Mouse (Mus musculus) kidney, embryonic 16.5 days (tissue): Measurements from ENCODE around the gene Arfip1. TPM values are rescaled to one million over a fixed set of nuclear protein-coding genes. Genes with fewer than 3 reads are reported as not detected.
A peak's percentile ranks its signal among the peaks of the same experiment; 100 is the strongest.
"Not testable (repeated sequence)": the region's sequence is repeated elsewhere in the genome, so short reads cannot be mapped to it uniquely, and the experiment has no call there.

Source experiments
- ATAC-seq: fragments of 200-750 bp; cut with Nextera tagmentation; 2 replicates; pipeline ENCODE4 v1.8.0; 2017; ENCODE audit warnings: moderate TSS enrichment; ENCODE audit not compliant: low FRiP score, low TSS enrichment
- H3K27ac ChIP-seq: fragments of 300-500 bp; sonication (generic); 2 replicates; pipeline ENCODE4 v1.5.1; 2014; ENCODE audit warnings: low read length
- H3K27me3 ChIP-seq: fragments of 300-500 bp; sonication (generic); 2 replicates; pipeline ENCODE4 v1.6.1; 2014; ENCODE audit warnings: low read length, control low read depth, mixed read lengths; ENCODE audit not compliant: insufficient read depth
- H3K36me3 ChIP-seq: fragments of 300-500 bp; sonication (generic); 2 replicates; pipeline ENCODE4 v1.6.1; 2014; ENCODE audit warnings: low read length, control low read depth, mixed read lengths; ENCODE audit not compliant: insufficient read depth
- H3K4me1 ChIP-seq: fragments of 300-500 bp; sonication (generic); 2 replicates; pipeline ENCODE4 v1.6.1; 2014; ENCODE audit warnings: low read length, control low read depth, mixed read lengths; ENCODE audit not compliant: insufficient read depth
- H3K4me2 ChIP-seq: fragments of 300-500 bp; sonication (generic); replicated peaks from 2 replicates; pipeline ENCODE4 v1.6.1; 2014; ENCODE audit warnings: low read depth, low read length
- H3K4me3 ChIP-seq: fragments of 300-500 bp; sonication (generic); 2 replicates; pipeline ENCODE4 v1.5.1; 2014; ENCODE audit warnings: mild to moderate bottlenecking, low read length
- H3K9ac ChIP-seq: fragments of 300-500 bp; sonication (generic); replicated peaks from 2 replicates; pipeline ENCODE4 v1.6.1; 2014; ENCODE audit warnings: low read length
- H3K9me3 ChIP-seq: fragments of 300-500 bp; sonication (generic); 2 replicates; pipeline ENCODE4 v1.6.1; 2016; ENCODE audit warnings: low read length, control low read depth
- WGBS: fragments of 180-500 bp; shearing (Covaris S2); extraction: QIAGEN DNeasy Blood & Tissue Kit; methylation state at CpG from one replicate; pipeline ENCODE4 v1.1.7; 2014; 5-methylcytosine and 5-hydroxymethylcytosine counted together
- polyA plus RNA-seq: library from polyadenylated mRNA; unstranded; fragments of >200 nt; fragmentation: Nextera tagmentation; extraction: Ambion mirVana; gene quantifications from 2 replicates; pipeline ENCODE4 v1.2.1, GENCODE M21; 2015

The Arfip1 gene
- polyA plus RNA-seq, 1 experiment from 2014 or later: 51.5 TPM

DNA sequence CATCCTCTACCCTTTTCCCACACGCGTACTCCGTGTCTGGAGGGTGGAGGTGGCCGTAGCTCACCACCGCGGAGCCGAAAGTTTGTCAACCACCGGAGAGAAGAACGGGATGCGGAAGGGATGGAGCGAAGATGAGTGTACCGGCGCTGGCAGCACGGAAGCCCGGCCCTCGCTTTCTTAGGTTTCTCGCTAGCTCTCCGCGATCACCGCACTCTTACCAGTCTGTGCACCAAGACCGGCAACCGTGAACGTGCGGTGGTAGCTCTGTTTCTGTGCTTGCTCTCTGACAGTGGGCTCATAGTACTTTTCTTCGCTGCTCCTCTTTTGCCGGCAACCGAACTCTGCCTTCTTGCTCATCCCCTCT, 470 bp upstream of the Arfip1 start:
- peak overlapping the region; percentile 79 for H3K4me2 ChIP-seq
- no peaks in the 10 kb centered on the region for H3K9me3 ChIP-seq
- ATAC-seq: no peak; the same call in 1 of the 2 replicates
- WGBS: under 1% methylated on average over 27 of the region's 27 CpGs
- peak overlapping the region; percentile 87 for H3K4me3 ChIP-seq
- peaks cover 15% of the 10 kb centered on the region for H3K4me1 ChIP-seq
- no peaks in the 10 kb centered on the region for H3K27me3 ChIP-seq
- H3K9ac ChIP-seq: peak overlapping the region; percentile 86
- H3K36me3 ChIP-seq: no peaks in the 10 kb centered on the region
- H3K27ac ChIP-seq: peak overlapping the region; percentile 97

- Histone ChIP-seq H3K27me3 (no peaks in the 10 kb centered on the region), H3K4me2 (peak overlapping the region; percentile 79), H3K4me1 (peaks cover 15% of the 10 kb centered on the region), H3K4me3 (peak overlapping the region; percentile 87), H3K27ac (peak overlapping the region; percentile 97), H3K36me3 (no peaks in the 10 kb centered on the region), H3K9ac (peak overlapping the region; percentile 86), H3K9me3 (no peaks in the 10 kb centered on the region)
- ATAC-seq: no peak
- WGBS: 0% methylated on average over 4 of the region's 4 CpGs
These were observed 766 bp downstream of the Arfip1 start for GRCm38 (mm10) chr3:84581696-84582022.

- H3K4me1 ChIP-seq: peaks cover 15% of the 10 kb centered on the region
- H3K27me3 ChIP-seq: no peaks in the 10 kb centered on the region
- no peak overlapping the region for H3K27ac ChIP-seq
- peak overlapping the region; percentile 6; the same call in 1 of the 2 replicates for H3K9ac ChIP-seq
- peak overlapping the region; percentile 87 for H3K4me3 ChIP-seq
- H3K36me3 ChIP-seq: no peaks in the 10 kb centered on the region
- no peaks in the 10 kb centered on the region for H3K9me3 ChIP-seq
- WGBS: 38% methylated on average over 4 of the region's 4 CpGs
- ATAC-seq: no peak
- peak overlapping the region; percentile 79 for H3K4me2 ChIP-seq
These were observed 1.7 kb downstream of the Arfip1 start for GRCm38 (mm10) chr3:84580716-84581115.

DNA sequence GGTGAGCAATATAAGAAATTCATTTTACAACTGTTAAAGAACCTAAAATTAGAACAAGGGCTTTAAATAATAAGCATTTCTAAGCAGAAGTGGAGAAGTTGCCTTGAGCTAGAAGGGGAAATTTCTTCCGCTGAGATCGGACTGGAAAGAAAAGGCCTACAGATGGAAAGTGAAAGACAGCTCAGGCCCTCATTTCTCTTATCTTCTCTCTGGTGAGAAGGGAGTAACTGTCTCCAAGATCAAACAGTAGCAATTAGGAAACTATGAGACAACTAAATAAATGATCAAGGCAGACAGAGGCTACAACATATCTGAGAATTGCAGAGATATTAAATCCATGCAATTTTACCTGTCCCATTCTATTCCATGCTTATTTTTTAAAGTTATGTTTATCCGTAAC, 11.9 kb downstream of the Arfip1 start:
- WGBS: 86% methylated on average over 3 of the region's 3 CpGs
- ATAC-seq: no peak
- no peak overlapping the region for H3K27ac ChIP-seq

GRCm38 (mm10) chr3:84569587-84569986, 12.8 kb downstream of the Arfip1 start:
- H3K36me3 ChIP-seq: no peaks in the 10 kb centered on the region
- H3K4me3 ChIP-seq: no peak overlapping the region
- no peak overlapping the region for H3K27ac ChIP-seq
- 0 out of 2 replicates have a peak, but pooled peaks have one; percentile 35 for ATAC-seq
- WGBS: 67% methylated on average over 6 of the region's 6 CpGs
- no peaks in the 10 kb centered on the region for H3K9me3 ChIP-seq
- H3K9ac ChIP-seq: no peak overlapping the region
- H3K4me2 ChIP-seq: no peak overlapping the region
- no peaks in the 10 kb centered on the region for H3K27me3 ChIP-seq
- H3K4me1 ChIP-seq: peaks cover 7% of the 10 kb centered on the region

More for the DNA sequence above, 11.9 kb downstream of the Arfip1 start:
- peaks cover 7% of the 10 kb centered on the region for H3K4me1 ChIP-seq
- no peak overlapping the region for H3K9ac ChIP-seq
- H3K4me3 ChIP-seq: no peak overlapping the region
- H3K9me3 ChIP-seq: no peaks in the 10 kb centered on the region
- H3K4me2 ChIP-seq: no peak overlapping the region
- H3K27me3 ChIP-seq: no peaks in the 10 kb centered on the region
- H3K36me3 ChIP-seq: no peaks in the 10 kb centered on the region

GRCm38 (mm10) chr3:84568540-84568939, 13.9 kb downstream of the Arfip1 start:
- Histone ChIP-seq H3K36me3 (no peaks in the 10 kb centered on the region), H3K9me3 (no peaks in the 10 kb centered on the region), H3K27ac (no peak overlapping the region), H3K9ac (no peak overlapping the region), H3K4me1 (peaks cover 7% of the 10 kb centered on the region), H3K4me2 (no peak overlapping the region), H3K4me3 (no peak overlapping the region), H3K27me3 (no peaks in the 10 kb centered on the region)
- WGBS: 90% methylated on average over 6 of the region's 6 CpGs
- ATAC-seq: no peak

- Histone ChIP-seq H3K9me3 (no peaks in the 10 kb centered on the region), H3K4me2 (no peak overlapping the region), H3K36me3 (no peaks in the 10 kb centered on the region), H3K9ac (no peak overlapping the region), H3K4me3 (no peak overlapping the region), H3K27ac (no peak overlapping the region), H3K27me3 (no peaks in the 10 kb centered on the region), H3K4me1 (no peaks in the 10 kb centered on the region)
- WGBS: 89% methylated on average over 4 of the region's 4 CpGs
- no peak for ATAC-seq
These were observed 19.0 kb downstream of the Arfip1 start for GRCm38 (mm10) chr3:84563415-84563814.

DNA sequence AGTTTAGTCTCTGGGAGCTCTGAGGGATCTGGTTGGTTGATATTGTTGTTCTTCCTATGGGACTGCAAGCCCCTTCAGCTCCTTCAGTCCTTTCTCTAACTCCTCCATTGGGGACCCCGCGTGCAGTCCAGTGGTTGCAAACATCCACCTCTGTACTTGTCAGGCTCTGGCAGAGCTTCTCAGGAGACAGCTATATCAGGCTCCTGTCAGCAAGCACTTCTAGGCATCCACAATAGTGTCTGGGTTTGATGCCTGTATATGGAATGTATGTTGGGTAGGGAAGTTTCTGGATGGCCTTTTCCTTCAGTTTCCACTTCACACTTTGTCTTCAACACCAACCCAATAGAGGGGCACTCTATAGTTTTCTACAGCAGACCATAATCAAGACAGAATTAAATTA, 19.5 kb downstream of the Arfip1 start:
- not testable (repeated sequence) for H3K27me3 ChIP-seq, H3K27ac ChIP-seq, H3K4me1 ChIP-seq, H3K9ac ChIP-seq, H3K36me3 ChIP-seq, H3K4me3 ChIP-seq, H3K9me3 ChIP-seq, ATAC-seq, H3K4me2 ChIP-seq
- WGBS: 98% methylated on average over 2 of the region's 2 CpGs

- Histone ChIP-seq H3K9ac (no peak overlapping the region), H3K36me3 (no peaks in the 10 kb centered on the region), H3K4me2 (no peak overlapping the region), H3K27ac (no peak overlapping the region), H3K4me1 (0 out of 2 replicates have a peak, but pooled peaks cover 4% of the 10 kb centered on the region), H3K9me3 (no peaks in the 10 kb centered on the region), H3K27me3 (no peaks in the 10 kb centered on the region), H3K4me3 (no peak overlapping the region)
- ATAC-seq: no peak
- 89% methylated on average over 3 of the region's 3 CpGs for WGBS
These were observed 24.1 kb downstream of the Arfip1 start for GRCm38 (mm10) chr3:84558301-84558700.

GRCm38 (mm10) chr3:84555780-84556179, 26.6 kb downstream of the Arfip1 start:
- H3K4me1 ChIP-seq: 0 out of 2 replicates have a peak, but pooled peaks cover 4% of the 10 kb centered on the region
- no peak for ATAC-seq
- H3K9me3 ChIP-seq: no peaks in the 10 kb centered on the region
- H3K36me3 ChIP-seq: no peaks in the 10 kb centered on the region
- H3K4me2 ChIP-seq: no peak overlapping the region
- H3K27ac ChIP-seq: no peak overlapping the region
- 88% methylated on average over 3 of the region's 3 CpGs for WGBS
- no peak overlapping the region for H3K4me3 ChIP-seq
- no peaks in the 10 kb centered on the region for H3K27me3 ChIP-seq
- no peak overlapping the region for H3K9ac ChIP-seq
